ENCODE assay signal across 8 mouse cellular contexts in genomic region chr11:62280675-62281600, GRCm38 (mm10). TPM values are rescaled to one million over a fixed set of nuclear protein-coding genes. Genes with fewer than 3 reads are reported as not detected.
DNase-seq lines count a peak whose midpoint lies in the region; ATAC-seq and TF ChIP-seq lines count a peak whose summit lies in the region.

Gene Zswim7, minus strand, starts transcription at chr11:62281375.
Gene Ttc19, plus strand, starts transcription at chr11:62281473.

- DNase-seq in CD8-positive naive resting alpha-beta T cell, adult 2 months (ENCODE audit: low read depth in 2 of 2, low spot score in 2 of 2): peak; percentile 85 to 87
- DNase-seq in c-Kit-positive CD71-negative TER-119-negative erythroid progenitor cells, embryonic 14.5 days (ENCODE audit: low read depth): peak; percentile 83
- DNase-seq in forebrain, embryonic 10.5 days (ENCODE audit: extremely low spot score, low spot score): peak; percentile 92
- DNase-seq in kidney, postnatal 25 days: peak; percentile 93 to 96
- DNase-seq in liver, embryonic 14.5 days (ENCODE audit: low read depth in 3 of 3, low spot score in 3 of 3): peak; percentile 81 to 85 (median 82)
- DNase-seq in neural tube, embryonic 11.5 days (ENCODE audit: low spot score): peak; percentile 97
- peak; percentile 97 for DNase-seq in stomach, postnatal 0 days (ENCODE audit: low spot score)

- H3K9me3 ChIP-seq in forebrain, embryonic 10.5 days: no peaks in the 10 kb centered on the region
- H3K9me3 ChIP-seq in heart, embryonic 15.5 days (replicated peaks): no peaks in the 10 kb centered on the region
- H3K9me3 ChIP-seq in liver, embryonic 14.5 days (ENCODE audit: control insufficient read depth, low read length): no peaks in the 10 kb centered on the region
- no peaks in the 10 kb centered on the region for H3K9me3 ChIP-seq in neural tube, embryonic 11.5 days (ENCODE audit: control insufficient read depth, low read length)
- H3K9me3 ChIP-seq in stomach, postnatal 0 days (ENCODE audit: control insufficient read depth, low read length): no peaks in the 10 kb centered on the region

- H3K27ac ChIP-seq in forebrain, embryonic 10.5 days: peak within 1 kb of the TSS; percentile 91
- H3K27ac ChIP-seq in heart, embryonic 15.5 days: peak within 1 kb of the TSS; percentile 95
- H3K27ac ChIP-seq in liver, embryonic 14.5 days: peak within 1 kb of the TSS; percentile 81
- H3K27ac ChIP-seq in neural tube, embryonic 11.5 days (ENCODE audit: low read depth, low read length): peak within 1 kb of the TSS; percentile 75
- peak within 1 kb of the TSS; percentile 94 for H3K27ac ChIP-seq in stomach, postnatal 0 days (replicated peaks)

- TF ChIP-seq EP300 in liver, embryonic 14.5 days (IDR thresholded peaks at IDR 0.05; ENCODE audit: low read depth): no peak
- peak; percentile 60 for TF ChIP-seq EP300 in stomach, postnatal 0 days (optimal IDR thresholded peaks at IDR 0.05)

- H3K4me1 ChIP-seq in forebrain, embryonic 10.5 days: peaks cover 16% of the 10 kb centered on the region
- H3K4me1 ChIP-seq in heart, embryonic 15.5 days (replicated peaks): peaks cover 9% of the 10 kb centered on the region; the same call in 1 of the 2 replicates
- H3K4me1 ChIP-seq in liver, embryonic 14.5 days (replicated peaks; ENCODE audit: control insufficient read depth in 2 of 2, insufficient read depth in 2 of 2, low read length in 1 of 2): peaks cover 6 to 15% of the 10 kb centered on the region in 2 experiments
- no peaks in the 10 kb centered on the region for H3K4me1 ChIP-seq in neural tube, embryonic 11.5 days (ENCODE audit: control insufficient read depth, insufficient read depth, low read length)
- no peaks in the 10 kb centered on the region for H3K4me1 ChIP-seq in stomach, postnatal 0 days (replicated peaks; ENCODE audit: control insufficient read depth, insufficient read depth)

- peak; percentile 78 for TF ChIP-seq CTCF in liver, embryonic 14.5 days (IDR thresholded peaks at IDR 0.05; ENCODE audit: low read depth)
- peak; percentile 89 for TF ChIP-seq CTCF in stomach, postnatal 0 days (IDR thresholded peaks at IDR 0.05; ENCODE audit: low read depth)

- H3K9ac ChIP-seq in heart, embryonic 15.5 days: peak within 1 kb of the TSS; percentile 71
- peak within 1 kb of the TSS; percentile 67 for H3K9ac ChIP-seq in liver, embryonic 14.5 days (replicated peaks)
- peak within 1 kb of the TSS; percentile 89 for H3K9ac ChIP-seq in neural tube, embryonic 11.5 days (ENCODE audit: low read length)
- peak within 1 kb of the TSS; percentile 80 for H3K9ac ChIP-seq in stomach, postnatal 0 days (ENCODE audit: low read length)

- ATAC-seq in heart, embryonic 15.5 days (replicated peaks; ENCODE audit: insufficient number of reproducible peaks, insufficient read depth, low FRiP score, low read depth): peak; percentile 95
- peak; percentile 94 for ATAC-seq in liver, embryonic 14.5 days (ENCODE audit: insufficient read depth)
- ATAC-seq in neural tube, embryonic 11.5 days (ENCODE audit: insufficient read depth, low FRiP score, low TSS enrichment): peak; percentile 94
- peak; percentile 95 for ATAC-seq in stomach, postnatal 0 days (ENCODE audit: low FRiP score, low TSS enrichment)

- WGBS in forebrain, embryonic 10.5 days: under 1% methylated on average over 68 of the region's 68 CpGs
- under 1% methylated on average over 68 of the region's 68 CpGs for WGBS in heart, embryonic 15.5 days
- WGBS in liver, embryonic 14.5 days (ENCODE audit: insufficient replicate concordance): under 1% methylated on average over 68 of the region's 68 CpGs
- under 1% methylated on average over 67 of the region's 68 CpGs for WGBS in neural tube, embryonic 11.5 days
- under 1% methylated on average over 49 of the region's 68 CpGs for WGBS in stomach, postnatal 0 days

- peak within 1 kb of the TSS; percentile 92 for H3K4me3 ChIP-seq in forebrain, embryonic 10.5 days
- H3K4me3 ChIP-seq in heart, embryonic 15.5 days: peak within 1 kb of the TSS; percentile 71
- H3K4me3 ChIP-seq in liver, embryonic 14.5 days (ENCODE audit: insufficient read depth in 1 of 2, low read depth in 2 of 2, low read length in 2 of 2): peak within 1 kb of the TSS; percentile 78 to 87
- peak within 1 kb of the TSS; percentile 92 for H3K4me3 ChIP-seq in neural tube, embryonic 11.5 days (ENCODE audit: low read depth, low read length)
- peak within 1 kb of the TSS; percentile 73 for H3K4me3 ChIP-seq in stomach, postnatal 0 days (ENCODE audit: low read depth, low read length)

- H3K4me2 ChIP-seq in heart, embryonic 15.5 days: peak within 1 kb of the TSS; percentile 64
- H3K4me2 ChIP-seq in liver, embryonic 14.5 days (ENCODE audit: low read depth): peak within 1 kb of the TSS; percentile 84
- H3K4me2 ChIP-seq in neural tube, embryonic 11.5 days (ENCODE audit: low read depth): peak within 1 kb of the TSS; percentile 77
- peak within 1 kb of the TSS; percentile 79 for H3K4me2 ChIP-seq in stomach, postnatal 0 days (replicated peaks; ENCODE audit: low read depth)

- H3K27me3 ChIP-seq in forebrain, embryonic 10.5 days (ENCODE audit: poor library complexity, severe bottlenecking): no peaks in the 10 kb centered on the region
- H3K27me3 ChIP-seq in heart, embryonic 15.5 days: no peaks in the 10 kb centered on the region
- H3K27me3 ChIP-seq in liver, embryonic 14.5 days (ENCODE audit: control insufficient read depth, insufficient read depth, low read length): no peaks in the 10 kb centered on the region
- H3K27me3 ChIP-seq in neural tube, embryonic 11.5 days (ENCODE audit: control insufficient read depth, insufficient read depth, low read length): no peaks in the 10 kb centered on the region
- no peaks in the 10 kb centered on the region for H3K27me3 ChIP-seq in stomach, postnatal 0 days (ENCODE audit: control insufficient read depth, insufficient read depth, low read length)

- peaks cover 25% of the 10 kb centered on the region for H3K36me3 ChIP-seq in forebrain, embryonic 10.5 days (replicated peaks)
- peaks cover 25% of the 10 kb centered on the region; the same call in 1 of the 2 replicates for H3K36me3 ChIP-seq in heart, embryonic 15.5 days
- no peaks in the 10 kb centered on the region; the same call in 1 of the 2 replicates for H3K36me3 ChIP-seq in liver, embryonic 14.5 days (replicated peaks; ENCODE audit: control insufficient read depth, insufficient read depth, low read depth)
- no peaks in the 10 kb centered on the region for H3K36me3 ChIP-seq in neural tube, embryonic 11.5 days (ENCODE audit: control insufficient read depth, insufficient read depth, low read length)
- no peaks in the 10 kb centered on the region for H3K36me3 ChIP-seq in stomach, postnatal 0 days (ENCODE audit: control insufficient read depth, insufficient read depth, low read length)

RNA-seq across cellular contexts. Expression of gene Zswim7, which starts in this region (rescaled TPM):
- 13.6 and 15.1 TPM in 2 replicates for polyA plus RNA-seq in forebrain, embryonic 10.5 days (2016; fragmentation: Nextera tagmentation; extraction: Ambion mirVana)
- 13.8 and 15.8 TPM in 2 replicates for polyA plus RNA-seq in heart, embryonic 15.5 days (2015; fragmentation: Nextera tagmentation; extraction: Ambion mirVana)
- 7.3 and 7.9 TPM in 2 replicates for polyA plus RNA-seq in liver, embryonic 14.5 days (2012; rRNA removed)
- 10.7 and 11.4 TPM in 2 replicates for polyA plus RNA-seq in liver, embryonic 14.5 days (2014; fragmentation: Nextera tagmentation; extraction: Ambion mirVana)
- polyA plus RNA-seq in neural tube, embryonic 11.5 days (2014; fragmentation: Nextera tagmentation; extraction: Ambion mirVana): 19.0 and 19.7 TPM in 2 replicates
- polyA plus RNA-seq in stomach, postnatal 0 days (2015; fragmentation: Nextera tagmentation; extraction: Ambion mirVana): 23.4 and 25.1 TPM in 2 replicates

RNA-seq across cellular contexts. Expression of gene Ttc19, which starts in this region (rescaled TPM):
- 16.2 and 17.2 TPM in 2 replicates for polyA plus RNA-seq in forebrain, embryonic 10.5 days (2016; fragmentation: Nextera tagmentation; extraction: Ambion mirVana)
- polyA plus RNA-seq in heart, embryonic 15.5 days (2015; fragmentation: Nextera tagmentation; extraction: Ambion mirVana): 19.1 and 20.7 TPM in 2 replicates
- 1.1 and 1.8 TPM in 2 replicates for polyA plus RNA-seq in liver, embryonic 14.5 days (2012; rRNA removed)
- polyA plus RNA-seq in liver, embryonic 14.5 days (2014; fragmentation: Nextera tagmentation; extraction: Ambion mirVana): 1.7 and 1.8 TPM in 2 replicates
- polyA plus RNA-seq in neural tube, embryonic 11.5 days (2014; fragmentation: Nextera tagmentation; extraction: Ambion mirVana): 17.5 and 18.0 TPM in 2 replicates
- polyA plus RNA-seq in stomach, postnatal 0 days (2015; fragmentation: Nextera tagmentation; extraction: Ambion mirVana): 12.2 and 12.7 TPM in 2 replicates

Comparison
In these comparisons a context has a peak if more than half of its experiments do, and no peak if none do; other contexts are left out.
1. Peak in every context shown above with its lines: DNase-seq, ATAC-seq, H3K4me3 ChIP-seq and H3K27ac ChIP-seq.